Comparison of ENCODE assay signal across 12 mouse cellular contexts in the genomic region with DNA sequence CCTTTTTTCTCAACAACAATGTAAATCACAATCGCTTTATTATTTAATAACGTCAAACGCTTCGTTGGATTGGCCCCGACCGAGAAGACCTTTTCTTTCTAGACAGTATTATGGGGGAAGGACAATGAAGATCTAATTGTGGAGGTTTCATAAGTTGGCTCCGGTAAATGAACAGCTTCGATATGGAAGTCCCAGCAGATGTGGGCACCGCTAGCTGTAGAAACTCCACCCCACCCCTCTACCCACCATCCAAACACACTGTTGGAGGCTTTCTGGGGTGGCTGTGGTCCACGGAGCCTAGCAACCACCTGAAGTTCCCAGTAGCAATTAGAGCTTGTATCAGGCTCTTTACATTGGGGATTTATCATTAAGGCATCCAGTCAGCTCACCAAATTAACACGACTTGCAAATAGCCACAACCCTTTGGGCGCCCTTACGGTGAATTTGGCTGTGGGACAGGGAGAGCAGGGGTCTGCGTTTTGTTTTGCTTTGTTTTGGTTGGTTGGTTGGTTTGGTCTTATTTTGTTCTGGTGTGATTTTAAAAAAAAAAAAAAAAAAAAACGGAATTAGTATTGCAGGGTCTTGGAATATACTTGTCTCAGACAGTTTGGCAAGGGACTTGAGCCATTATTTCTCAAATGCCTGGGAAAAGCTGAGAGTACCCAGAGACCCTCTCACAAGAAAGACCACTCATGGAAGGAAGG. TPM values are rescaled to one million over a fixed set of nuclear protein-coding genes. Genes with fewer than 3 reads are reported as not detected.
DNase-seq lines count a peak whose midpoint lies in the region; ATAC-seq and TF ChIP-seq lines count a peak whose summit lies in the region.
"Had no signal": no experiment of that assay in that cellular context is flagged by ENCODE, and none has a peak within 500 bp of the region (broad histone marks: within the 10 kb centered on the region; RNA-seq: fewer than 3 reads in every experiment).

No protein-coding gene starts in this region.

- no peak for ATAC-seq in embryonic facial prominence, embryonic 13.5 days (ENCODE audit: insufficient number of reproducible peaks, insufficient read depth, low FRiP score, low TSS enrichment, low read depth)
- no peak for ATAC-seq in hindbrain, embryonic 14.5 days (ENCODE audit: low FRiP score)
- no peak for ATAC-seq in neural tube, embryonic 12.5 days (ENCODE audit: low FRiP score, low read depth)
- ATAC-seq in CD4-positive, CD25-positive, alpha-beta regulatory T cell, adult 4 months = no peak

- no peak for TF ChIP-seq CTCF in ES-Bruce4 (IDR thresholded peaks at IDR 0.05; ENCODE audit: low read depth, low read length)
- no peak for TF ChIP-seq CTCF in cerebellum, adult 2 months (IDR thresholded peaks at IDR 0.05; ENCODE audit: borderline replicate concordance, insufficient read depth, low read depth, low read length)

- DNase-seq in hindbrain, embryonic 14.5 days (ENCODE audit: low spot score) = peak; percentile 44
- no peak for DNase-seq in cerebellum, adult 2 months
- DNase-seq in cerebellum, postnatal 10 days = no peak
- no peak for DNase-seq in ovary, postnatal 36 days (ENCODE audit: low spot score)
- DNase-seq: kidney, adult 8-10 months; layer of hippocampus, adult 9-11 months had no signal

- TF ChIP-seq POLR2A in ES-Bruce4 (IDR thresholded peaks at IDR 0.05; ENCODE audit: insufficient read depth, low read length) = no peak
- no peak for TF ChIP-seq POLR2A in cerebellum, adult 2 months (IDR thresholded peaks at IDR 0.05; ENCODE audit: borderline replicate concordance, insufficient read depth, low read length)

- H3K27ac ChIP-seq in ES-Bruce4 (ENCODE audit: insufficient read depth, low read length) = no peak overlapping the region
- H3K27ac ChIP-seq in embryonic facial prominence, embryonic 13.5 days = no peak overlapping the region
- peak overlapping the region; percentile 90 for H3K27ac ChIP-seq in hindbrain, embryonic 14.5 days
- peak overlapping the region; percentile 87 for H3K27ac ChIP-seq in neural tube, embryonic 12.5 days
- no peak overlapping the region for H3K27ac ChIP-seq in cerebellum, adult 2 months (ENCODE audit: insufficient read depth, low read length)
- H3K27ac ChIP-seq: heart, embryonic 15.5 days had no signal

- 8% methylated on average over 15 of the region's 15 CpGs for WGBS in embryonic facial prominence, embryonic 13.5 days
- WGBS in hindbrain, embryonic 14.5 days = 3% methylated on average over 15 of the region's 15 CpGs
- WGBS in neural tube, embryonic 12.5 days = 3% methylated on average over 15 of the region's 15 CpGs
- WGBS in cerebellum, adult 2 months = 56% methylated on average over 15 of the region's 15 CpGs

- no peak for TF ChIP-seq EP300 in ES-Bruce4 (IDR thresholded peaks at IDR 0.05; ENCODE audit: insufficient read depth, low read depth, low read length)

- H3K4me1 ChIP-seq in ES-Bruce4 (ENCODE audit: control insufficient read depth, insufficient read depth, low read length) = peaks cover 4% of the 10 kb centered on the region
- peaks cover 14% of the 10 kb centered on the region for H3K4me1 ChIP-seq in embryonic facial prominence, embryonic 13.5 days
- H3K4me1 ChIP-seq in hindbrain, embryonic 14.5 days (replicated peaks; ENCODE audit: control insufficient read depth, insufficient read depth, low read length) = peaks cover 5% of the 10 kb centered on the region
- peaks cover 56% of the 10 kb centered on the region for H3K4me1 ChIP-seq in neural tube, embryonic 12.5 days
- no peaks in the 10 kb centered on the region for H3K4me1 ChIP-seq in cerebellum, adult 2 months (ENCODE audit: control insufficient read depth, insufficient read depth, low read length)

- H3K9ac ChIP-seq in ES-Bruce4 (ENCODE audit: low read depth, poor library complexity, severe bottlenecking) = peak overlapping the region; percentile 59; the same call in 1 of the 2 replicates
- no peak overlapping the region for H3K9ac ChIP-seq in embryonic facial prominence, embryonic 13.5 days
- H3K9ac ChIP-seq in hindbrain, embryonic 14.5 days = peak overlapping the region; percentile 61
- peak overlapping the region; percentile 71 for H3K9ac ChIP-seq in neural tube, embryonic 12.5 days
- H3K9ac ChIP-seq: heart, embryonic 15.5 days had no signal

- H3K9me3 ChIP-seq in ES-Bruce4 (replicated peaks; ENCODE audit: control insufficient read depth, insufficient read depth, low read length, poor library complexity, severe bottlenecking) = no peaks in the 10 kb centered on the region
- H3K9me3 ChIP-seq in embryonic facial prominence, embryonic 13.5 days = no peaks in the 10 kb centered on the region
- H3K9me3 ChIP-seq in hindbrain, embryonic 14.5 days (ENCODE audit: control insufficient read depth, low read length) = no peaks in the 10 kb centered on the region
- no peaks in the 10 kb centered on the region for H3K9me3 ChIP-seq in neural tube, embryonic 12.5 days
- H3K9me3 ChIP-seq: heart, embryonic 15.5 days had no signal

- H3K27me3 ChIP-seq in ES-Bruce4 (ENCODE audit: control insufficient read depth, insufficient read depth, low read length, poor library complexity, severe bottlenecking) = no peaks in the 10 kb centered on the region
- peaks cover 99% of the 10 kb centered on the region for H3K27me3 ChIP-seq in embryonic facial prominence, embryonic 13.5 days
- peaks cover 62% of the 10 kb centered on the region for H3K27me3 ChIP-seq in hindbrain, embryonic 14.5 days (ENCODE audit: control insufficient read depth, insufficient read depth, low read length)
- peaks cover 26% of the 10 kb centered on the region for H3K27me3 ChIP-seq in neural tube, embryonic 12.5 days (replicated peaks)
- peaks cover 10% of the 10 kb centered on the region; the same call in 1 of the 2 replicates for H3K27me3 ChIP-seq in cerebellum, adult 2 months (ENCODE audit: control insufficient read depth, insufficient read depth, low read length)

- H3K4me2 ChIP-seq in embryonic facial prominence, embryonic 13.5 days = no peak overlapping the region
- H3K4me2 ChIP-seq in hindbrain, embryonic 14.5 days (replicated peaks) = peak overlapping the region; percentile 69
- peak overlapping the region; percentile 79 for H3K4me2 ChIP-seq in neural tube, embryonic 12.5 days (replicated peaks)
- H3K4me2 ChIP-seq: heart, embryonic 15.5 days had no signal

- peaks cover 10% of the 10 kb centered on the region for H3K36me3 ChIP-seq in ES-Bruce4 (ENCODE audit: control insufficient read depth, insufficient read depth, low read length, poor library complexity, severe bottlenecking)
- H3K36me3 ChIP-seq in embryonic facial prominence, embryonic 13.5 days = no peaks in the 10 kb centered on the region
- no peaks in the 10 kb centered on the region for H3K36me3 ChIP-seq in hindbrain, embryonic 14.5 days (replicated peaks; ENCODE audit: control insufficient read depth, insufficient read depth)
- H3K36me3 ChIP-seq in neural tube, embryonic 12.5 days = no peaks in the 10 kb centered on the region
- H3K36me3 ChIP-seq: heart, embryonic 15.5 days had no signal

- H3K4me3 ChIP-seq in ES-Bruce4 (ENCODE audit: low read depth, low read length) = peak overlapping the region; percentile 69; the same call in 1 of the 2 replicates
- peak overlapping the region; percentile 6; the same call in 1 of the 2 replicates for H3K4me3 ChIP-seq in embryonic facial prominence, embryonic 13.5 days
- H3K4me3 ChIP-seq in hindbrain, embryonic 14.5 days (replicated peaks; ENCODE audit: low read length) = peak overlapping the region; percentile 29
- H3K4me3 ChIP-seq in neural tube, embryonic 12.5 days = peak overlapping the region; percentile 32; the same call in 1 of the 2 replicates
- H3K4me3 ChIP-seq in cerebellum, adult 2 months (replicated peaks; ENCODE audit: insufficient read depth, low read depth, low read length) = no peak overlapping the region
- H3K4me3 ChIP-seq: heart, embryonic 15.5 days had no signal

RNA-seq across cellular contexts. Expression of a gene that starts 12.0 kb away (rescaled TPM):
- 400 and 407 TPM in 2 replicates for polyA plus RNA-seq in ES-Bruce4 (2011; ENCODE audit: insufficient read depth, insufficient read length, low read depth, missing spikeins)
- polyA plus RNA-seq in embryonic facial prominence, embryonic 13.5 days (2015; fragmentation: Nextera tagmentation; extraction: Ambion mirVana) = 4.1 and 7.3 TPM in 2 replicates
- polyA plus RNA-seq in hindbrain, embryonic 14.5 days (2014; fragmentation: Nextera tagmentation; extraction: Ambion mirVana) = 18.0 and 19.8 TPM in 2 replicates
- polyA plus RNA-seq in neural tube, embryonic 12.5 days (2016; fragmentation: Nextera tagmentation; extraction: Ambion mirVana) = 48.0 and 49.7 TPM in 2 replicates
- polyA plus RNA-seq in cerebellum, adult 2 months (2012; rRNA removed) = 24.5 and 26.5 TPM in 2 replicates
- polyA plus RNA-seq in CD4-positive, CD25-positive, alpha-beta regulatory T cell, adult 4 months (2017; shearing (Covaris generic)) = not detected
- polyA plus RNA-seq: liver, adult 2 months had no signal

Comparison
In these comparisons a context has a peak if more than half of its experiments do, and no peak if none do; other contexts are left out.
1. H3K27ac ChIP-seq: peak in hindbrain, embryonic 14.5 days (single experiment) and neural tube, embryonic 12.5 days (single experiment); none in ES-Bruce4 (single experiment), embryonic facial prominence, embryonic 13.5 days (single experiment) and cerebellum, adult 2 months (single experiment).